Mouse (Mus musculus) G1E (cell line): Measurements from ENCODE around the gene Tnf.

Experiments used
- CTCF ChIP-seq: IDR thresholded peaks from 2 replicates; pipeline ENCODE4 v1.5.1; 2012; ENCODE audit warnings: low read depth, low read length, inconsistent platforms, mixed read lengths
- GATA1 ChIP-seq: IDR thresholded peaks from 2 replicates; pipeline ENCODE4 v1.6.1; 2012; ENCODE audit warnings: borderline replicate concordance, low read length, inconsistent platforms, mixed read lengths
- GATA2 ChIP-seq: IDR thresholded peaks from 2 replicates; pipeline ENCODE4 v1.6.1; 2012; ENCODE audit warnings: low read depth, low read length, inconsistent platforms, borderline replicate concordance
- POLR2AphosphoS5 ChIP-seq: IDR thresholded peaks from 2 replicates; pipeline ENCODE4 v1.6.1; 2012; ENCODE audit warnings: low read depth, low read length, inconsistent platforms; ENCODE audit not compliant: insufficient replicate concordance
- TAL1 ChIP-seq: conservative IDR thresholded peaks from 2 replicates; pipeline ENCODE4 v1.6.1; 2012; ENCODE audit warnings: low read depth, low read length, inconsistent platforms, mixed read lengths

- TF ChIP-seq CTCF (no peak), GATA1 (no peak), TAL1 (no peak), POLR2AphosphoS5 (no peak), GATA2 (no peak)
Measured at GRCm38 (mm10) chr17:35232659-35233058, 30.9 kb upstream of the Tnf start.
